In genomic region chr8:112588357-112589051, GRCm38 (mm10) we compare ENCODE assay signal across 15 mouse cellular contexts. TPM values are rescaled to one million over a fixed set of nuclear protein-coding genes. Genes with fewer than 3 reads are reported as not detected.
DNase-seq lines count a peak whose midpoint lies in the region; ATAC-seq and TF ChIP-seq lines count a peak whose summit lies in the region.
"Had no signal": no experiment of that assay in that cellular context is flagged by ENCODE, and none has a peak within 500 bp of the region (broad histone marks: within the 10 kb centered on the region; RNA-seq: fewer than 3 reads in every experiment).

No protein-coding gene starts in this region.

- WGBS in lung, embryonic 15.5 days = 37% methylated on average over 8 of the region's 8 CpGs
- WGBS in hindbrain, postnatal 0 days = 54% methylated on average over 8 of the region's 8 CpGs

- H3K27ac ChIP-seq in lung, embryonic 15.5 days = no peak overlapping the region
- peak overlapping the region; percentile 20; the same call in 1 of the 2 replicates for H3K27ac ChIP-seq in hindbrain, postnatal 0 days

- TF ChIP-seq CTCF in hindbrain, postnatal 0 days (IDR thresholded peaks at IDR 0.05; ENCODE audit: low read depth) = no peak

- H3K4me1 ChIP-seq in lung, embryonic 15.5 days = no peaks in the 10 kb centered on the region
- no peaks in the 10 kb centered on the region for H3K4me1 ChIP-seq in hindbrain, postnatal 0 days (ENCODE audit: insufficient read depth, low read length)

- no peaks in the 10 kb centered on the region for H3K36me3 ChIP-seq in lung, embryonic 15.5 days
- no peaks in the 10 kb centered on the region for H3K36me3 ChIP-seq in hindbrain, postnatal 0 days (ENCODE audit: insufficient read depth, low read length)

- ATAC-seq in lung, embryonic 15.5 days (ENCODE audit: borderline replicate concordance, extremely low read depth, low FRiP score, low TSS enrichment) = peak; percentile 55; the same call in 1 of the 2 replicates
- ATAC-seq in hindbrain, postnatal 0 days = no peak
- ATAC-seq in granulocyte monocyte progenitor cell, adult 5-6 weeks (replicated peaks; ENCODE audit: poor library complexity, severe bottlenecking) = no peak
- ATAC-seq: activated CD4-positive, CD25-positive, alpha-beta regulatory T cell, adult 4 months had no signal

- H3K27me3 ChIP-seq in lung, embryonic 15.5 days = no peaks in the 10 kb centered on the region
- H3K27me3 ChIP-seq in hindbrain, postnatal 0 days (ENCODE audit: insufficient read depth, low read length) = no peaks in the 10 kb centered on the region

- no peaks in the 10 kb centered on the region for H3K9me3 ChIP-seq in lung, embryonic 15.5 days
- no peaks in the 10 kb centered on the region for H3K9me3 ChIP-seq in hindbrain, postnatal 0 days (ENCODE audit: low read length)

- H3K9ac ChIP-seq in lung, embryonic 15.5 days = no peak overlapping the region
- no peak overlapping the region for H3K9ac ChIP-seq in hindbrain, postnatal 0 days (replicated peaks; ENCODE audit: low read length)

- H3K4me3 ChIP-seq in lung, embryonic 15.5 days = no peak overlapping the region
- peak overlapping the region; percentile 14 for H3K4me3 ChIP-seq in hindbrain, postnatal 0 days (ENCODE audit: low read length)

- peak; percentile 21 for DNase-seq in embryo, embryonic 11 days
- no peak for DNase-seq in embryo, embryonic 10 days (ENCODE audit: low spot score)
- DNase-seq in lung, postnatal 36 days = no peak
- no peak for DNase-seq in hindbrain, postnatal 0 days (ENCODE audit: low spot score)
- peak; percentile 19 for DNase-seq in retina, postnatal 1 day
- no peak for DNase-seq in adrenal gland, postnatal 14 days
- DNase-seq: cerebellum, postnatal 25 days; gastrocnemius, postnatal 36 days; lung, postnatal 14 days; right cerebral cortex, adult 18-20 months had no signal

- peak overlapping the region; percentile 12; the same call in 1 of the 2 replicates for H3K4me2 ChIP-seq in lung, embryonic 15.5 days
- peak overlapping the region; percentile 42 for H3K4me2 ChIP-seq in hindbrain, postnatal 0 days (ENCODE audit: low read depth, low read length)

RNA-seq across cellular contexts. Expression of gene Cntnap4, which starts 18.7 kb away (rescaled TPM):
- polyA plus RNA-seq in lung, embryonic 15.5 days (2015; fragmentation: Nextera tagmentation; extraction: Ambion mirVana) = 0.11 and 0.21 TPM in 2 replicates
- 37.8 and 43.0 TPM in 2 replicates for total RNA-seq in hindbrain, postnatal 0 days (2014; rRNA removed)
- polyA plus RNA-seq in hindbrain, postnatal 0 days (2015; fragmentation: Nextera tagmentation; extraction: Ambion mirVana) = 15.8 and 16.6 TPM in 2 replicates
- not detected in 2 replicates for total RNA-seq in adrenal gland, postnatal 14 days (2021)
- not detected in 2 replicates for total RNA-seq in granulocyte monocyte progenitor cell, adult 5-6 weeks (2014; fragmentation: Nextera tagmentation)
- not detected in 2 replicates for total RNA-seq in granulocyte monocyte progenitor cell, adult 5-6 weeks (2017)
- total RNA-seq: MEL had no signal
- polyA plus RNA-seq: activated CD4-positive, CD25-positive, alpha-beta regulatory T cell, adult 4 months; large intestine, adult 2 months had no signal

Comparison
In these comparisons a context has a peak if more than half of its experiments do, and no peak if none do; other contexts are left out.
1. DNase-seq: peak in embryo, embryonic 11 days (single experiment) and retina, postnatal 1 day (single experiment); none in embryo, embryonic 10 days (single experiment), lung, postnatal 36 days (single experiment), hindbrain, postnatal 0 days (single experiment) and adrenal gland, postnatal 14 days (single experiment).
2. RNA of gene Cntnap4, which starts 18.7 kb away (total RNA-seq): 37.8 to 43.0 TPM in hindbrain, postnatal 0 days; not detected in adrenal gland, postnatal 14 days and not detected in granulocyte monocyte progenitor cell, adult 5-6 weeks; every median in the first group is over 10 times any median in the second.